10 mouse cellular contexts compared by ENCODE assay signal in the genomic region with DNA sequence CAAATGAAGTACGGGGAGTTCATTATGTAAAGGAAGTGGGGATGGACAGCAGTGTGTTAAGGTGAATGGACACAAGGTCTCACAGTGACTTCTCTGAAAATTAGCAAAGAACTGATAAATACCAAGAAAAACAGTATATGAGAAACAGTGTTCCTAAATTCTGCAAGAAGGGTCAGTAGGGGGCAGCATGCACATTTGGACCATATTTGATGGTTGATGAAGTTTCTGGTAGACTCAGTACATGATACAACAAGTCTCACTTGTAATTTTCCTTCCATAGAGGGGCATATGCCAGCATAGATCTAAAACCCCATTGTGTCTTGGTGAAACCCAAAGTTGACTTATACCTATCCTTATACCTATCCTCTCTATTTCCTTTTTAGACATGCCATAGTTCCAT.
DNase-seq lines count a peak whose midpoint lies in the region; ATAC-seq and TF ChIP-seq lines count a peak whose summit lies in the region.
"Had no signal": no experiment of that assay in that cellular context is flagged by ENCODE, and none has a peak within 500 bp of the region (broad histone marks: within the 10 kb centered on the region; RNA-seq: fewer than 3 reads in every experiment).

No protein-coding gene starts in this region.

- DNase-seq in cerebellum, adult 2 months: peak; percentile 9
- no peak for DNase-seq in cerebellum, adult 9-11 months
- DNase-seq in liver, postnatal 0 days: no peak
- no peak for DNase-seq in liver
- DNase-seq in brain, embryonic 14.5 days (ENCODE audit: low read depth): peak; percentile 83
- peak; percentile 14 for DNase-seq in layer of hippocampus, adult 9-11 months

- H3K27me3 ChIP-seq in cerebellum, adult 2 months (ENCODE audit: control insufficient read depth, insufficient read depth, low read length): no peaks in the 10 kb centered on the region
- no peaks in the 10 kb centered on the region for H3K27me3 ChIP-seq in liver, postnatal 0 days (ENCODE audit: insufficient read depth, low read length)
- H3K27me3 ChIP-seq: embryonic facial prominence, embryonic 15.5 days; neural tube, embryonic 13.5 days had no signal

- H3K4me2 ChIP-seq in liver, postnatal 0 days (ENCODE audit: low read depth, low read length): no peak overlapping the region
- H3K4me2 ChIP-seq: embryonic facial prominence, embryonic 15.5 days; neural tube, embryonic 13.5 days had no signal

- no peaks in the 10 kb centered on the region for H3K9me3 ChIP-seq in liver, postnatal 0 days (ENCODE audit: low read length)
- H3K9me3 ChIP-seq: embryonic facial prominence, embryonic 15.5 days; neural tube, embryonic 13.5 days had no signal

- TF ChIP-seq EP300 in liver, postnatal 0 days (IDR thresholded peaks at IDR 0.05; ENCODE audit: low read depth): no peak

- no peak overlapping the region for H3K9ac ChIP-seq in liver, postnatal 0 days (replicated peaks)
- H3K9ac ChIP-seq: embryonic facial prominence, embryonic 15.5 days; neural tube, embryonic 13.5 days had no signal

- H3K4me1 ChIP-seq in cerebellum, adult 2 months (ENCODE audit: control insufficient read depth, insufficient read depth, low read length): no peaks in the 10 kb centered on the region
- H3K4me1 ChIP-seq in liver, postnatal 0 days (ENCODE audit: insufficient read depth): no peaks in the 10 kb centered on the region
- H3K4me1 ChIP-seq: embryonic facial prominence, embryonic 15.5 days had no signal

- H3K36me3 ChIP-seq in liver, postnatal 0 days (replicated peaks; ENCODE audit: insufficient read depth, low read length): no peaks in the 10 kb centered on the region
- H3K36me3 ChIP-seq: embryonic facial prominence, embryonic 15.5 days; neural tube, embryonic 13.5 days had no signal

- WGBS in cerebellum, adult 2 months: 77% methylated on average over 1 of the region's 1 CpGs
- WGBS in liver, postnatal 0 days (ENCODE audit: insufficient replicate concordance): 43% methylated on average over 1 of the region's 1 CpGs

- TF ChIP-seq CTCF in cerebellum, adult 2 months (IDR thresholded peaks at IDR 0.05; ENCODE audit: borderline replicate concordance, insufficient read depth, low read depth, low read length): 0 out of 2 replicates have a peak, but pooled peaks have one; percentile 1
- TF ChIP-seq CTCF in liver, postnatal 0 days (IDR thresholded peaks at IDR 0.05; ENCODE audit: low read depth): peak; percentile 44
- peak; percentile 40 for TF ChIP-seq CTCF in brain, embryonic 14.5 days (IDR thresholded peaks at IDR 0.05; ENCODE audit: borderline replicate concordance, extremely low read depth, insufficient read depth, insufficient read length)

- no peak overlapping the region for H3K4me3 ChIP-seq in cerebellum, adult 2 months (replicated peaks; ENCODE audit: insufficient read depth, low read depth, low read length)
- no peak overlapping the region for H3K4me3 ChIP-seq in liver, postnatal 0 days (ENCODE audit: low read depth, low read length)
- H3K4me3 ChIP-seq: embryonic facial prominence, embryonic 15.5 days; neural tube, embryonic 13.5 days had no signal

- ATAC-seq in liver, postnatal 0 days: no peak
- ATAC-seq in megakaryocyte, adult 5-6 weeks (ENCODE audit: poor library complexity, severe bottlenecking): no peak
- ATAC-seq in monocyte, adult 5-6 weeks (replicated peaks; ENCODE audit: insufficient number of reproducible peaks, low FRiP score, low TSS enrichment, poor library complexity, severe bottlenecking): no peak

- H3K27ac ChIP-seq in cerebellum, adult 2 months (ENCODE audit: insufficient read depth, low read length): no peak overlapping the region
- H3K27ac ChIP-seq in liver, postnatal 0 days (ENCODE audit: low read depth): no peak overlapping the region
- H3K27ac ChIP-seq: embryonic facial prominence, embryonic 15.5 days; neural tube, embryonic 13.5 days had no signal

- no peak for TF ChIP-seq POLR2A in cerebellum, adult 2 months (IDR thresholded peaks at IDR 0.05; ENCODE audit: borderline replicate concordance, insufficient read depth, low read length)
- no peak for TF ChIP-seq POLR2A in brain, embryonic 14.5 days (IDR thresholded peaks at IDR 0.05; ENCODE audit: borderline replicate concordance, extremely low read depth, insufficient read depth, insufficient read length, poor library complexity, severe bottlenecking)

Comparison
In these comparisons a context has a peak if more than half of its experiments do, and no peak if none do; other contexts are left out.
1. DNase-seq: peak in cerebellum, adult 2 months (2 of 2), brain, embryonic 14.5 days (single experiment) and layer of hippocampus, adult 9-11 months (single experiment); none in cerebellum, adult 9-11 months (single experiment), liver, postnatal 0 days (single experiment) and liver (single experiment).
2. Peak in every context shown above with its lines, with median percentiles within 50 percentile points of each other: CTCF ChIP-seq.